Mouse (Mus musculus) right cerebral cortex, postnatal 36 days (tissue): ENCODE results near the gene Phf13.

Experiments
- DNase-seq, 2 experiments: peaks; one replicate each; pipeline ENCODE4 v3.0.0; 2022; ENCODE audit warnings: low spot score in 2 of 2, mixed read lengths in 1 of 2

Phf13 gene

DNA sequence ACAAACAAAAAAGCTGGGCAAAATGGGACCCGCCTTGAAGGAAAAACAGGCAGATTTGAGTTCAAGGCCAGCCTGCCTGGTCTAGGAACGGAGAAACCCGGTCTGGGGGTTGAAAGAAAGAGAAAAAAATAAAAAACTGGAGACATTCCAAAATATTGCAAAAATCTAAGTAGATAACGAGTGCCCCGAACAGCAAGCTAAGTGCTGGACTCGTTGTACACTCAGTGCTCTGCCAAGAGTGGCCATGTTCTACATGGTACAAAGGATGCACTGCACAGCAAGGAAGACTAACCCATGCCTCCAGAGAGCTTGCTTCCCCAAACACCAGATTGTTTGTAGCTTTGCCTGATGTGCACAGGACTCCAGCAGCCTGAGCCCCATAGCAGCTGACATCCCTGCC lies 3.0 kb downstream of the Phf13 start:
- DNase-seq = no peak

DNA sequence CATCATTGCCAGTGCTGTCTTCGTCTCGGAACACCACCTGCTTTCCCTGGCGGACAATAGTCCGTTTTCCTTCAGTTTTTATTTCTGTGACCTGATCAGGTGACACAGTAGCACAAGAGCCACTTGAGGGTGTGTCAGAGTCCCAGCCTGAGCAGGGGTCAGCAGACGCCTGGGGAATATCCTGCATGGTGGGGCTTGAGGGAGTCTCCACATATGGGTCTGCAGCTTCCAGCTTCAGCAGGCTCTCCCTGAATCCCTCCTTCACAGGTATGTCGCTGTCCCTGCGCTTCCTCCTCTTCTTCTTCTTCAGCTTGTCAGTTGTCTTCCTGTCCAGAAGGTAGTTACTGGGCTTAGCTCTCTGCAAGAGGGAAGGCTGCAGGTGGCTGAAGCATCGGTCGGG lies 4.0 kb downstream of the Phf13 start:
- DNase-seq = no peak

GRCm38 (mm10) chr4:151989110-151989488 lies 7.0 kb downstream of the Phf13 start:
- DNase-seq = no peak

- DNase-seq = peak; percentile 59 to 61
These were observed 7.5 kb downstream of the Phf13 start, which contains the start of gene Thap3 for GRCm38 (mm10) chr4:151988342-151989109. Thap3 (minus strand) TSS chr4:151988997.

DNA sequence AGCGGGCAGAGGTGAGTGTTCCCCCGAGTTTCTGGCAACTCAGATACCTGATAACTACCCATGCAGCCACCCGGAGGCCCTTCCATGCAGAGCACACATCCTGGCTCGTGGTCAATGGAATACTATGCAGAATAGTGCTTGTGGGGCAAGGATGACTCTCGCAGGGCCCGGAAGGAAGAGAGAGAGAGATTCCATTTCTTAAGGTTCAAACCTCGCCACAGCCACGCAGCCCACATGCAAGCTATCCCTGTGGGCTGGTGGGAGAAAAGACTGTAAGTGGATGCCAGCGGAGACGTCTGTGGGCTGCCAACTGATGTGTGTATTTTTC lies 8.1 kb downstream of the Phf13 start:
- DNase-seq = no peak

GRCm38 (mm10) chr4:151986650-151987049 lies 9.4 kb downstream of the Phf13 start:
- DNase-seq = no peak

DNA sequence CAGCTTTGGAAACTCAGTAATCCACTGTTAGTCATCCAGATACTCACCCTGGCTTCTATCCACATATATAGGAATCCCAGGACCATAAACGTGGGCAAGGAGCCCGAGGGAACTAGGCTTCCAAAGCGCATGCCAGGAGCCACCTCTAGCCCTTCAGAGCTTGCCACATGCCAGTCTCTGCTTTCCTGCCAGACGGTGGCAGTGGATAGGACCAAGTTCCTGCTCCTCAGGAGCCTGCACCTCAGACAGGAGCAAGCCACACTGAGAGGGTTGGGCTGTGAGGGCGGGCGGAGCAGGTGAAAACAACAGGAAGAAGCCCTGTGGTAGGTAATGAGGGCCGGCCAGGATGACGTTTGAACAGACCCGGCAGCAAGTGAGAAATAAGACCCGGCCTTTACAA lies 10.2 kb downstream of the Phf13 start:
- no peak for DNase-seq

GRCm38 (mm10) chr4:151983560-151983959 lies 12.5 kb downstream of the Phf13 start:
- DNase-seq = no peak

DNA sequence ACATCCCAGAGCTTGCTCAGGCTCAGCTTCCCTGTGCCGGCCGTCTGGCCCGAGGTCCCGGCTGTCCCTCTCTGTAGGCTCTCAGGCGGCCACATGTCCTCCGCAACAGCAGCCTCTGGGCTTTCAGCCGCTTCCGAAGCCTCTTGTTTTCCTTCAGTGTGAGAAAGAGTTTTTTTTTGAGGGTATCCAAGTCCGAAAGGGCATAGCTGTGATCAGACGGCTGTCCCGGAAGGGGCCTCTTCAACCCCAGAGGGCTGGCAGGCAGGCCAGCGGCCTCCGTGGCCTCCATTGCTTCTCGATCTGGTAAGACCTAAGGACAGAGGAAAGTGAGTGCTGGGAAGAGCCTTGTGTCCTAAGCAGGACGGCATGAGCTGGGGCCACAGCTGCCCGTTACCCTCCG lies 13.0 kb downstream of the Phf13 start:
- DNase-seq = no peak

DNA sequence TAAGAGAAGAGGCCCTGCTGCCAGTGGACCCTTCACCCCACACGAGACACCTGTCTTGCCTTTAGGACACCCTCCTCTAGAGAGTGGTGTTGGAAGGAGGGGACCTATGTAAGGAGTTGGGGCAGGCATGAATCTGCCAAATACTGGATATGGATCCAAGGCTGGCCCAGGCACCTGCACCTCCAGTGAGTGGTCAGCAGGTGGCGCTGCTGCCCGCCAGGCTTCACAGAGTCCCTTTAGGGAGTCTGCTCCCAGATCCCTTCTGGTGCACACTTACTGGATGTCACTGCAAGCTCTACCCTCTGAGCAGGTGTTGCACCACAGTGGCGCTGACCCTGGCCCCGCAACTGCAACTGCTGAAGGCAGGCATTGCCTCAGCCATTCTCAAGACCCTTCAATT lies 14.7 kb downstream of the Phf13 start:
- DNase-seq = peak; percentile 62 to 75

GRCm38 (mm10) chr4:151980699-151981098 lies 15.4 kb downstream of the Phf13 start:
- no peak for DNase-seq

- DNase-seq = peak; percentile 80 to 85
These were observed 18.3 kb downstream of the Phf13 start for GRCm38 (mm10) chr4:151977748-151978147.

- DNase-seq = no peak
These were observed 20.6 kb downstream of the Phf13 start for GRCm38 (mm10) chr4:151975441-151975840.

GRCm38 (mm10) chr4:151972221-151972967 lies 23.7 kb downstream of the Phf13 start:
- no peak for DNase-seq

DNA sequence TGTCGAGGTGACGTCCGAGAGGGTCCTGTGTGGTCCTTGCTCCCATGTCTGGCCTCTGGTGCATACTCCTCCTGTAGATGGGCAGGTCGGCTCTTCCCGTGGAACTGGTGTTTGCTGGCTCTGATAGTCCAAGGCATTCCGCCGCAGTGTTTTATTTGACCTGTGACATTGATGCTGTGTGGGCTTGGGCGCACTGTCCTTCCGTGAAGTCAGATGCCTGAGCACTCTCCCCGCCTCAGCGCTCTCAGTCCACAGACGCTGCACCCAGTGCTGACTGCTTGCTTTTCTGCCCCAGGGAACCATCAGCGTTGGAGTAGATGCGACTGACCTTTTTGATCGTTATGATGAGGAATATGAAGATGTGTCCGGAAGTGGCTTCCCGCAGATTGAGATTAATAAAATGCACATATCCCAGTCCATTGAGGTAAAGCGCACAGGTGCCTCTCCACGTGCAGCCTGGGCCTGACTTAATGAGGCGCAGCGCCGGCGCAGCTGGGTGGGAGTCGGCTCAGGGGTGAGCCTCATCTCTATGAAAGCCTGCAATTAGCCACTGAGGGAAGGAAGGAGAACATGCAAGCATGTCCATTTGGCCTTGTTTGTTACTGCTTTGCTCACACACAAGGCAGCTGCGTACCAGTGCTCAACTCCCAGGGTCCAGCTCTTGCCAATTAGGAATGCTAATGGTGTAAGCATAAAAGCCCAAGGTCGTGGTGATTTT lies 27.7 kb downstream of the Phf13 start:
- DNase-seq = no peak

- no peak for DNase-seq
These were observed 33.2 kb downstream of the Phf13 start for GRCm38 (mm10) chr4:151962817-151963216.

DNA sequence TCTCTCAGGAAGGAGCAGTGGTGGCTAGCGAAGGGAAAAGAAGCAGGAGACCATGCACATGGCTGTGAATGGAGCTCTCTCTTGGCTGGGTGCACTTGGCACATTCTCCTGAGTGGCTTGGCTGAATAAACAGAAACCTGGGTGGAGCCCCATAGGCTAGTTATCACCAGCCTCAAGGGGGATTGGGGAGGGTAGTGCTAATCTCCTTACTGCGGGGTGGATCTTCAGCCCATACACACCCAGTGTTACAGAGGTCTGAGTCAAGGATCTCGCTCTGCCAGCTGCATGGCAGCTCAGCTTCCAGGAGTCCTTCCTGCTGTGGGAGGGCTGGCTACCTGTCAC lies 35.6 kb downstream of the Phf13 start:
- DNase-seq = no peak

- DNase-seq = no peak
These were observed 36.1 kb downstream of the Phf13 start for GRCm38 (mm10) chr4:151959849-151960512.

- DNase-seq = no peak
These were observed 38.3 kb downstream of the Phf13 start for GRCm38 (mm10) chr4:151957584-151958315.

GRCm38 (mm10) chr4:151955791-151956190 lies 40.3 kb downstream of the Phf13 start:
- no peak for DNase-seq

- no peak for DNase-seq
These were observed 42.8 kb downstream of the Phf13 start for GRCm38 (mm10) chr4:151953209-151953608.
